Mouse (Mus musculus) liver, adult 2 months (tissue): ENCODE results near the gene Rbp4. TPM values are rescaled to one million over a fixed set of nuclear protein-coding genes. Genes with fewer than 3 reads are reported as not detected.

Experiments used
- DNase-seq: peaks from one replicate; pipeline ENCODE4 v3.0.0-alpha.2; 2011; ENCODE audit warnings: low read depth, low spot score; ENCODE audit errors: extremely low read depth
- H3K27ac ChIP-seq: fragments of 200-500 bp; replicated peaks from 2 replicates; pipeline ENCODE4 v1.5.1; 2012; ENCODE audit warnings: low read depth, mild to moderate bottlenecking, control low read depth, inconsistent platforms, low read length; ENCODE audit not compliant: insufficient read depth
- H3K27me3 ChIP-seq: fragments of 200-500 bp; 2 replicates; pipeline ENCODE4 v1.6.1; 2012; ENCODE audit warnings: mild to moderate bottlenecking, moderate library complexity, low read length, inconsistent platforms; ENCODE audit not compliant: control insufficient read depth, insufficient read depth
- H3K36me3 ChIP-seq: fragments of 200-500 bp; 2 replicates; pipeline ENCODE4 v1.6.1; 2012; ENCODE audit warnings: low read length, inconsistent platforms; ENCODE audit not compliant: control insufficient read depth, insufficient read depth
- H3K4me1 ChIP-seq: fragments of 200-500 bp; 2 replicates; pipeline ENCODE4 v1.6.1; 2011; ENCODE audit warnings: low read length; ENCODE audit not compliant: control insufficient read depth, insufficient read depth
- H3K4me3 ChIP-seq: fragments of 200-500 bp; 2 replicates; pipeline ENCODE4 v1.5.1; 2011; ENCODE audit warnings: low read depth, mild to moderate bottlenecking, control low read depth, low read length, moderate library complexity; ENCODE audit not compliant: insufficient read depth
- H3K79me2 ChIP-seq: fragments of 200-500 bp; 2 replicates; pipeline ENCODE4 v1.6.1; 2012; ENCODE audit warnings: inconsistent platforms, mild to moderate bottlenecking, low read length, moderate library complexity; ENCODE audit not compliant: control insufficient read depth, insufficient read depth
- H3K9ac ChIP-seq: fragments of 200-500 bp; 2 replicates; pipeline ENCODE4 v1.6.1; 2012; ENCODE audit warnings: low read depth, mild to moderate bottlenecking, control low read depth, inconsistent platforms, low read length
- CTCF ChIP-seq: fragments of 200-500 bp; IDR thresholded peaks from 2 replicates; pipeline ENCODE4 v1.5.1; 2011; ENCODE audit warnings: low read depth, low read length, control low read depth
- POLR2A ChIP-seq: fragments of 200-500 bp; IDR thresholded peaks from 2 replicates; pipeline ENCODE4 v1.6.1; 2011; ENCODE audit warnings: low read length, control low read depth; ENCODE audit not compliant: insufficient read depth; ENCODE audit errors: extremely low read depth
- WGBS: fragments of 180-500 bp; shearing (Covaris S2); methylation state at CpG from one replicate; pipeline ENCODE4 v1.1.7; 2018; 5-methylcytosine and 5-hydroxymethylcytosine counted together
- polyA plus RNA-seq: library from polyadenylated mRNA; depleted of rRNA; stranded (reverse); fragments of >200 nt; gene quantifications from 2 replicates; pipeline ENCODE4 v1.2.3, GENCODE M21; 2012; rRNA removed
- total RNA-seq: library from RNA; depleted of rRNA; stranded (reverse); fragments of >200 nt; gene quantifications from 2 replicates; pipeline ENCODE4 v1.2.3, GENCODE M21; 2014; rRNA removed

The Rbp4 gene
- total and polyA plus RNA-seq, 2 experiments, result 2,479 to 5,105 TPM

DNA sequence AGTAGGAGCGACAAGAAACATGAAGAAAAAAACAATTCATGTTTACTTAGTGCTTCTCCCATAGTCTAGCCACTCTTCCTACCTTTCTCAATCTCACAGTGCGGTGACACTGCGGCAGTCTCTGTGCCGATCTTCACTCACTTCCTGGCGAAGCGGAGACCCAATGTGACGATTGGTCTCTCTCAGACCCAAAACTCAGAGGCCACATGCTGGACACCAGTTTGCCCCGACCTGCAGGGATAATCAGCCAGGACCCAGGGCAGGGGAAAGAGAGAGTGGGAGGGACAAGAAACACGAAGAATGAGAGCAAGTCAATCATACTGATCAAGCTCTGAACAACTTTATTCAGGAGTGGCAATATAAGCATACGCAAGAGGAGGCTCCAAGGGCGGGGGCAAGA lies 50.0 kb downstream of the Rbp4 start:
- no peak overlapping the region for H3K9ac ChIP-seq
- H3K27ac ChIP-seq, result no peak overlapping the region
- no peaks in the 10 kb centered on the region for H3K4me1 ChIP-seq
- 87% methylated on average over 11 of the region's 11 CpGs for WGBS
- no peak for DNase-seq
- H3K27me3 ChIP-seq, result no peaks in the 10 kb centered on the region
- H3K79me2 ChIP-seq, result no peaks in the 10 kb centered on the region
- no peaks in the 10 kb centered on the region for H3K36me3 ChIP-seq
- TF ChIP-seq POLR2A, result no peak
- H3K4me3 ChIP-seq, result no peak overlapping the region

DNA sequence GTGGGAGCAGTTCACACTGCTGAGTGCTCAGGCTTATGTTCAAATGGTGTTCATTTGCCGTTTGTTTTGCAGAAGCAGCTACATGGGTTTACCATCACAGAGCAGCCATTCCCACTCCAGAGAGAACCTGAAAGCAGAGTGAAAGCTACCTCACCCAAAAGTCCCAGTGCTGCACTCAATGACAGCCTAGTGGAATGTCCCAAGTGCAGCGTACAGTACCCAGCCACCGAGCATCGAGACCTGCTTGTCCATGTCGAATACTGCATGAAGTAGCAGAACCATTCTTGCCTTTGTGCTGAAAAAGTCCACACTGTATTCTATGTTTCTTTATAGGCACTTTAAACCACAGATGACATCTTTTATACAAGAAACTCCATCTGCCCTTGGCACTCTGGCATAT lies 51.9 kb downstream of the Rbp4 start:
- TF ChIP-seq CTCF, result no peak
- no peak for TF ChIP-seq POLR2A
- no peaks in the 10 kb centered on the region for H3K27me3 ChIP-seq
- no peak overlapping the region for H3K27ac ChIP-seq
- H3K4me3 ChIP-seq, result no peak overlapping the region
- H3K4me1 ChIP-seq, result no peaks in the 10 kb centered on the region
- no peaks in the 10 kb centered on the region for H3K79me2 ChIP-seq
- DNase-seq, result no peak
- H3K36me3 ChIP-seq, result no peaks in the 10 kb centered on the region
- 94% methylated on average over 5 of the region's 5 CpGs for WGBS
- H3K9ac ChIP-seq, result no peak overlapping the region

Other genes with a start within 250 kb of the Rbp4 start
- 2.1 TPM in 2 replicates for gene Myof, start 81.7 kb downstream of the Rbp4 start, total RNA-seq
- gene Myof, start 81.7 kb downstream of the Rbp4 start, polyA plus RNA-seq, result 0.48 and 0.60 TPM in 2 replicates
- gene Cep55, start 70.3 kb downstream of the Rbp4 start, total RNA-seq, result 0.18 and 0.60 TPM in 2 replicates
- 0.05 TPM in 1 of 2 replicates, not detected in the other for gene Cep55, start 70.3 kb downstream of the Rbp4 start, polyA plus RNA-seq
- 0.09 and 0.13 TPM in 2 replicates for gene Ffar4, start 28.2 kb downstream of the Rbp4 start, total RNA-seq
- 0.58 and 0.83 TPM in 2 replicates for gene Ffar4, start 28.2 kb downstream of the Rbp4 start, polyA plus RNA-seq
- gene Pde6c, start 7.5 kb upstream of the Rbp4 start, total RNA-seq, result 1.0 and 2.1 TPM in 2 replicates
- gene Pde6c, start 7.5 kb upstream of the Rbp4 start, polyA plus RNA-seq, result 0.09 TPM in 1 of 2 replicates, not detected in the other
- gene Fra10ac1, start 98.9 kb upstream of the Rbp4 start, total RNA-seq, result 8.2 and 11.9 TPM in 2 replicates
- gene Fra10ac1, start 98.9 kb upstream of the Rbp4 start, polyA plus RNA-seq, result 4.2 TPM in 2 replicates
- not detected in 2 replicates for gene Lgi1, start 139.3 kb upstream of the Rbp4 start, total RNA-seq
- gene Lgi1, start 139.3 kb upstream of the Rbp4 start, polyA plus RNA-seq, result not detected in 2 replicates